Mouse (Mus musculus) erythroid progenitor cell, adult 5-6 weeks (primary cell): ENCODE results near the gene Rbbp6. TPM values are rescaled to one million over a fixed set of nuclear protein-coding genes. Genes with fewer than 3 reads are reported as not detected.

ENCODE experiments used
- ATAC-seq: replicated peaks from 2 replicates; pipeline ENCODE4 v1.8.0; 2016; ENCODE audit warnings: moderate number of reproducible peaks, mild to moderate bottlenecking, moderate TSS enrichment, inconsistent platforms; ENCODE audit not compliant: poor library complexity, low FRiP score, severe bottlenecking
- total RNA-seq, 2 experiments: library from RNA; stranded (forward) in 1 of 2; stranded (reverse) in 1 of 2; fragments of 150-400 nt in 1 of 2; fragments of 186-747, 209-891 nt in 1 of 2; gene quantifications; 2 replicates each; pipeline versions ENCODE4 v1.2.3 to v1.2.4; 2015 to 2017; ENCODE audit warnings: low replicate concordance in 2 of 2

Rbbp6 gene
- total RNA-seq, 2 experiments from 2014 or later: 64.2 to 77.5 TPM

DNA sequence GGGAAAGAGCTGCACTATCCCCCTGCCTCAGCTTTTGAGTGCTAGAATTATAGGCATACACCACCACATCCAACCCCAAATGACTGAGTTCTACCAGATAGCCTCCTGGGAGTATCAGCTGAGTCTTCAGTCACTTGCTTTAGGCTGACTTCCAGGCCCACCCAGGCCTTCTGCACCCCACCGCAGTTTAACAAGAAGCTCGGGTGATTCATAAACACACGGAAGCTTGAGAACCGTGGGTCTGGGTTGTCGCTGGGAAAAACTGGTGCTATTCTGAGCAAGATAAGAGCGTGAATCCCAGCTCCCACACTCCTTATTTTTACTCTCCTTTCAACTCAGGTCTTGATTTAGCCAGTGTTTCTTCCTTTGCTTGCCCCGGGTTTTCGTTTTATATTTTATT, 69.8 kb downstream of the Rbbp6 start:
- no peak for ATAC-seq

DNA sequence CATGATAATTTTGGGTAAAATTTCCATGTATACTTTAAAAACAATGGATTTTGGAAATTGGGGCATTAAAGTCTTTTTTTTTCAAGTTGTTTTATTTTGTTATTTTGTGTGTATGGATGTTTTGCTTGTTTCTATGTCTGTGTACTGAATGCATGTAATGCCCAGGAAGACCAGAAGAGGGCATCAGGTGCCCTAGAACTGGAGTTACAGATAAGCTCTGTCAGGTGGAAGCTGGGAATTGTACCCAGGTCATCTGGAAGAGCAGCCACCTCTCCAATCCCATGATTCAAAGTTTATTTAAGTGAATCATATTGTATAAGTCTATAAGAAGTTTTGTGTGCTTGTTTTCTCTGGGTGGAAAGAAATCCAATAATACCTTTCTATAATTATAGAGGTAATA, 73.8 kb downstream of the Rbbp6 start:
- no peak for ATAC-seq

DNA sequence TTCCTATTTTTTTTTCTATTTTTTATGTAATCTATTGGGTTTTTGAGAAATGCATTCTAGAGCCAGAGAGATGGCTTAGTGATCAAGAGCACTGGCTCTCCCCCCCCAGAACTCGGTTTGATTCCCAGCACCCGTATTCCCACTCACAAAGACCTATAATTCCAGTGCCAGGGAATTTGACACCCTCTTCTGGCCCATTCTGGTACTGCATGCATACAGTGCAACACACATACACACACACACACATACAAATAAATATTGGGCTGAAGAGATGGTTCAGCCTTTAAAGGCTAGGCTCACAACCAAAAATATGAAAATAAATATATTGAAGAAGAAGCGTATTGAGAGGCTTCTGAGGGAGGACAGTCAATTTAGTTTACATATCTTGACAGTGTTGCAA, 79.7 kb downstream of the Rbbp6 start:
- ATAC-seq: no peak

DNA sequence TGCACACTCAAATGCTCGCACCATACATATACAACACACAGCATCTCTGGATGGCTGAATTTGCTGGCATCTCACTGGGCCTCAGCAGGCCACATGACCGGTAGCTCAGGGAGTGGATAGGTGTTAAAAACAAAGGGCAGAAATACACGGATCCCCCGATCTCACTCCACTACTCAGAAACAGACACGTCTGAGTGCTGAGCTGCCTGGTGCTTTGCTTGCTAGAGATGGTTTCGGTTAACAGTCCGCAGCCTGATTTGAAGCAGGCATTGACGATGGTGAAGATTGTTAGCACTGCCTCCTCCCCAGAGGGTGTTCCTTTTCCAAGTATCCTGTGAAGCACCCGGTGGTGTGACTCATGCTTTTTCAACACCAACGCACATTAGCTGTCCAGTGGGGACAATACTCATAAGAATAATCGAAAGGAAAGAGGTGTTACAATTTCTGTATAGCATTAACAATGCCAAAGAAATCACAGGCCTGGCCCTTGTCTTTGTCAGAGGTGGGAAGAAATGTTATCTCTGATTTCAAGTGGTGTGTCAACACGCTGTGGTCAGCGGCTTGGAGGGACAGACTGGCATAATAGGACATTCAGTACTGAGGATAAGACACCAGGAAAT, 81.1 kb downstream of the Rbbp6 start:
- no peak for ATAC-seq

Other genes starting within 250 kb of the Rbbp6 start
- 35.2 and 38.6 TPM in 2 replicates for gene Tnrc6a, start 158.2 kb downstream of the Rbbp6 start, total RNA-seq (2015; ENCODE audit: low replicate concordance)
- gene Tnrc6a, start 158.2 kb downstream of the Rbbp6 start, total RNA-seq (2017; ENCODE audit: low replicate concordance): 41.8 and 57.6 TPM in 2 replicates
- gene Slc5a11, start 249.1 kb downstream of the Rbbp6 start, total RNA-seq (2015; ENCODE audit: low replicate concordance): not detected in 2 replicates
- gene Slc5a11, start 249.1 kb downstream of the Rbbp6 start, total RNA-seq (2017; ENCODE audit: low replicate concordance): not detected in 2 replicates